Comparison of ENCODE assay signal across 11 mouse cellular contexts in the genomic region with DNA sequence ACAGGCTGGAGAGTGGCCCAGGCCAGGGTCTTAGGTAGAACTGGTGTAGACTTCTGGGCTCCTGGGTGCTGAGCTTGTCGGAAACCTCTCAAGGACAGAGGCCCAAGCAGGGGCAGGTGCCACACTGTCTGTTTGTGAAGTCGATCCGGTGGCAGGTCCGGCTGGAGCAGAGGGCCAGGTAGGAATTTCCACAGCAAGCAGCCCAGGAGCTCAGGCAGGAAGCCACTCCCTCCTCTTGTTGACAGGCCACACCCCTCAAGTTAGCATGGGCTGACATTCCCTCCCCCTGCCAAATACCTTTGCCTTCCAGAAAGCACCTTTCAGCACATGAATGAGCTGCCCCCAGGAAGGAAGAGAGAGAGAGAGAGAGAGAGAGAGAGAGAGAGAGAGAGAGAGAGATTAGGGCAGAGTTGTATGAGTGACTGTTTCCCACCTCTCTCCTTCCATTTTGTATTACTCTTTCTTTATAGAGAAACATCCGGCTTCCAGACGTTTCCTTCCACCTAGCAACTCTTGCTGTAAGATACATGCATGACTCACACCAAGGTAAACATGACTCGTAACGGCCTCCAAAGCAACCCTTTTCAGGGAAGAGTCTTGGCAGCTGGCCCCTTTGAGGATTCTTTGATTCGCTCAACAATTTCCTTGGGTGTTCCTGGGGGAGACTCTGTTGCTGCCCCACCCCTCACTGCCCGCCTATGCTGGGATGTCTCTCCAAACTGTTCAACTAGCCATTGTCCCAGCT. TPM values are rescaled to one million over a fixed set of nuclear protein-coding genes. Genes with fewer than 3 reads are reported as not detected.
DNase-seq lines count a peak whose midpoint lies in the region; ATAC-seq and TF ChIP-seq lines count a peak whose summit lies in the region.
"Had no signal": no experiment of that assay in that cellular context is flagged by ENCODE, and none has a peak within 500 bp of the region (broad histone marks: within the 10 kb centered on the region; RNA-seq: fewer than 3 reads in every experiment).

No protein-coding gene starts in this region.

- no peaks in the 10 kb centered on the region for H3K36me3 ChIP-seq in liver, postnatal 0 days (replicated peaks; ENCODE audit: insufficient read depth, low read length)
- H3K36me3 ChIP-seq: G1E; limb, embryonic 13.5 days had no signal

- ATAC-seq in liver, postnatal 0 days, result peak; percentile 85
- ATAC-seq: hindbrain, postnatal 0 days had no signal

- peaks cover 14% of the 10 kb centered on the region for H3K4me1 ChIP-seq in liver, postnatal 0 days (ENCODE audit: insufficient read depth)

- no peak overlapping the region for H3K4me3 ChIP-seq in liver, postnatal 0 days (ENCODE audit: low read depth, low read length)
- H3K4me3 ChIP-seq: limb, embryonic 13.5 days had no signal

- H3K9me3 ChIP-seq in liver, postnatal 0 days (ENCODE audit: low read length), result no peaks in the 10 kb centered on the region
- H3K9me3 ChIP-seq: limb, embryonic 13.5 days had no signal

- peak; percentile 24 for DNase-seq in heart, postnatal 4 days
- DNase-seq in heart, postnatal 25 days (ENCODE audit: low spot score), result no peak
- DNase-seq in kidney, adult 8-10 months, result peak; percentile 15 to 47
- DNase-seq in liver, postnatal 0 days, result peak; percentile 45
- peak; percentile 20 for DNase-seq in urinary bladder, postnatal 25 days (ENCODE audit: low spot score)
- DNase-seq in adrenal gland, postnatal 10 days, result no peak
- DNase-seq in retina, embryonic 14.5 days (ENCODE audit: low spot score), result no peak
- no peak for DNase-seq in spleen, postnatal 4 days (ENCODE audit: low spot score in 2 of 2)

- 45% methylated on average over 10 of the region's 10 CpGs for WGBS in liver, postnatal 0 days (ENCODE audit: insufficient replicate concordance)

- H3K27ac ChIP-seq in liver, postnatal 0 days (ENCODE audit: low read depth), result peak overlapping the region; percentile 83
- H3K27ac ChIP-seq: hindbrain, postnatal 0 days; limb, embryonic 13.5 days had no signal

- H3K4me2 ChIP-seq in liver, postnatal 0 days (ENCODE audit: low read depth, low read length), result no peak overlapping the region
- H3K4me2 ChIP-seq: limb, embryonic 13.5 days had no signal

- H3K27me3 ChIP-seq in liver, postnatal 0 days (ENCODE audit: insufficient read depth, low read length), result no peaks in the 10 kb centered on the region

- TF ChIP-seq EP300 in liver, postnatal 0 days (IDR thresholded peaks at IDR 0.05; ENCODE audit: low read depth), result no peak

- no peak overlapping the region; the same call in 1 of the 2 replicates for H3K9ac ChIP-seq in liver, postnatal 0 days (replicated peaks)
- H3K9ac ChIP-seq: limb, embryonic 13.5 days had no signal

- TF ChIP-seq CTCF in liver, postnatal 0 days (IDR thresholded peaks at IDR 0.05; ENCODE audit: low read depth), result no peak

- intact Hi-C loops in heart, postnatal 25 days (cut with DNase I), result no loop called here

RNA-seq across cellular contexts. Expression of a gene that starts 33.8 kb away (rescaled TPM):
- 10 to 100 TPM; 18.1 to 19.6 TPM for total RNA-seq in heart, postnatal 4 days (2021)
- total RNA-seq in heart, postnatal 25 days (2021), result 1 to 10 TPM; 9.4 to 9.6 TPM
- 5.9 and 6.2 TPM in 2 replicates for polyA plus RNA-seq in liver, postnatal 0 days (2015; fragmentation: Nextera tagmentation; extraction: Ambion mirVana)
- total RNA-seq in adrenal gland, postnatal 10 days (2021), result 10 to 100 TPM; 24.8 to 25.6 TPM

Comparison
In these comparisons a context has a peak if more than half of its experiments do, and no peak if none do; other contexts are left out.
1. DNase-seq: peak in heart, postnatal 4 days (single experiment), kidney, adult 8-10 months (2 of 2), liver, postnatal 0 days (single experiment) and urinary bladder, postnatal 25 days (single experiment); none in heart, postnatal 25 days (single experiment), adrenal gland, postnatal 10 days (single experiment), retina, embryonic 14.5 days (single experiment) and spleen, postnatal 4 days (0 of 2).